Mouse (Mus musculus): ENCODE results near the gene Bcar3.

Bcar3 gene

GRCm38 (mm10) chr3:122485699-122486098, 191.8 kb downstream of the Bcar3 start:
- DNase-seq: no peak

- no peak for DNase-seq
These were observed 192.3 kb downstream of the Bcar3 start for GRCm38 (mm10) chr3:122486193-122486592.

- no peak for DNase-seq
These were observed 194.3 kb downstream of the Bcar3 start for GRCm38 (mm10) chr3:122488051-122488754.

- no peak for DNase-seq
These were observed 196.6 kb downstream of the Bcar3 start for GRCm38 (mm10) chr3:122490574-122490973.

DNA sequence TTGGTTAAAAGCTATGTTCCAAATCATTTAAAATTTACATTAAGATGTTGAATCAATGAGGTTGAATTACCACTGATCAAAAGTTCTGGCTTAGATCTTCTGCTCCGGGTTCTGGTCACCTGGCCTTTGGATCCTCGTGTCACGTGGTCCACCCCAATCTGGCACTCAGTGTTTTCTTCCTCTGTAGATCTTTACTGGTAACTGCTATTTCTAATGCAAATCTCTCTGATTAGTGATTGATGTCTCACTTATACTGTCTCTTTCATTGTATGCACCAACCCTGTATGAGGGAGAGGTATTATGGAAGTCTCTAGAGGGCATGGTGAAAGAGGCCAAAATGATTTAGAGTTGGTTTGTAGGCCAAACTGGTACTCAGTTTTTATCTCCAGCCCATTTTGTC, 198.1 kb downstream of the Bcar3 start:
- no peak for DNase-seq

- DNase-seq: no peak
These were observed 199.1 kb downstream of the Bcar3 start for GRCm38 (mm10) chr3:122492872-122493615.

DNA sequence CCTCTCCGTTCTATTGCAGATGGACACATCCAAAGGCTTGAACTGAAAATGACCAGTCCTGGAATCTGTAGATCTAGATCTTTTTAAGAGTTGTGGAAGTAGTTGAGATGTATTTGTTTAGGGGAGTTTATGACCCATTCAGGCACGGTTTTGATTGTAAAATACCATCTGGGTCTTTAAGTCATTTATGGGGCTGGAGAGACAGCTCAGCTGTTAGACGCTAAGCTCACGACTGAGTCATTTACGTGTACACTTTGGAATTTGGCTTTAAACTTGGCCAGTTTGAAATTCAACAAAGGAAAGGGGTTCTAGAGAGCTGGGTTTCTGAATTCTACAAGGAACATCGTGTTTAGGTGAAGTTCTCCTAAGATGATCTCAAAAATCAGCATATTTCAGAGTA, 200.8 kb downstream of the Bcar3 start:
- DNase-seq: no peak

- peak; percentile 43 for DNase-seq
These were observed 203.9 kb downstream of the Bcar3 start for GRCm38 (mm10) chr3:122497871-122498270.

GRCm38 (mm10) chr3:122498528-122498927, 204.6 kb downstream of the Bcar3 start:
- no peak for DNase-seq

- DNase-seq: no peak
These were observed 205.7 kb downstream of the Bcar3 start for GRCm38 (mm10) chr3:122499647-122500046.

DNA sequence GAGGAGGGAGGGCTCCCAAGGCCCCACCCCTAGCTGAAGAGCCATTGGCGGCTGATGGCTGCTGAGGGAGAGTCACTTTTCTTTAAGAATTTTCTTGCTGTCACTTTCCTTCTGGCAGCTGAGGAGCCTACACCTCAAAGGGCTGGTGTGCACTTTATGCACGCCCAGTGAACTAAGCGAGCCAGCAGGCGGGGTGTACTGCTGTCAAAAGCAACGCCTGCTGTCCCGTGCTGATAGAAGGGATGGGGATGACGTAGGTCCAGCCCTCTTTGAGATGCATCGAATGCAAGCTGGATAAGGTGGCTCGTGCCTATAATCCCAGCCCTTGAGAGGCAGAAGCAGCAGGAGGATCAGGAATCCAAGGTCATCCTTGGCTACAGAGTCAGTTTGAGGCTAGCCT, 207.0 kb downstream of the Bcar3 start:
- DNase-seq: no peak

GRCm38 (mm10) chr3:122506343-122506916, 212.5 kb downstream of the Bcar3 start:
- no peak for DNase-seq

GRCm38 (mm10) chr3:122507826-122508225, 213.9 kb downstream of the Bcar3 start:
- no peak for DNase-seq

GRCm38 (mm10) chr3:122509084-122509483, 215.1 kb downstream of the Bcar3 start:
- DNase-seq: peak; percentile 79

DNA sequence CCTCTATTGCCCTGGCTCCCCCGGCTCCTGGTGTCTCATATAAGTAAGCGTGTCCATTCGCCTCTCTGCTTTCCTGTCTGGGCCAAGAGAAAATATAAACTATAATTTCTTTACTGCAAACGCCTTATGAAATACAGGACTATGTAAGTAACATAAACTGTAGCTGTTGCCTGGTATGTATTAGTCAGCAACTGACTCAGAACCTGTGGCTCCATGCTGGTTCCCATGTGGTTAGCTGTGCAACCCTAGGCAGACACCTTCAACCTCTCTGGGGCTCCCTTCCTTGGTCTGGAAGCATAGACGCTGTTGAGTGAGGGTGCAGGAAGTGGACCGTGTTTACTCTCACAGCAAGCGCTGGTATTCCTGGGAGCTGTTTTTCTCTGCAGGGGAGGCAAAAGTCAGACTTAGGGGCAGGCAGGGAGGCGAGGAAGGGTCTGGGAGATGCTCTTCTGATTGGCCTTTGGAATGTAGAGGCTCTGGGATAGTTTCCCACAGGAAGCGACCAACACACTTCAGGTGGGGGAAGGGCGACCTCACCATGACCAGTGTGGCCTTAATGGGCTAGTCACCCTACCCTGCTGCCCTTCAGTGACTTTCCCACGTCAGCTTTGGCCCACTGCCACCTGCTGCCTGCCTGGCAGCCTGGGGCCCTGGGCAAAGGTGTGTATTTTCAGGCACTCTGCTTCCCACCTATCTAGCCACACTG, 215.8 kb downstream of the Bcar3 start:
- peak; percentile 97 for DNase-seq

DNA sequence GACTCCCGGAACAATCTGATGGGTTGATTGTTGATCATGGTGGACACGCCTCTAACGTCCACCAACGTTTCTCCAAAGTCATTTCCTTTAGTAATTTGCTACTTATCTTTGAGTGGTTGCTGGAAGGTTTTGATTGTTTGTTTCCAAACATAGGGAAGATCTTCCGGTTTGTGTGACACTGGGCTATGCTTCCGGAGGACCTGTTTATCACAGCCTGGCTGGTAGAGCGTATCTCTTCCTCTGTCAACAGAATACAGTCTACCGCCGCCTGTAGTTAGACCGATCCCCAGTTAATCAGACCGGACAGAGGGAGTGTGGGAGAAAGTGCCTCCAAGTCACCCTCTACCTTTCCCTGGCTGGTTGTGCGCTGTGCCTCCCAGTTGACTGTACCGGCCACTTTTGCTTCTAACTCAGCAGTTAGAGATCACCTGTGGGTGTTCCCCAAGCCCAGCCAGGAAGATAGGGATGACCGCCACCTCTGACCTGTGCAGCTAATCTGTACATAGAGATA, 216.4 kb downstream of the Bcar3 start:
- DNase-seq: no peak

GRCm38 (mm10) chr3:122510932-122511331, 217.0 kb downstream of the Bcar3 start:
- peak; percentile 74 for DNase-seq

GRCm38 (mm10) chr3:122511721-122512619, 218.0 kb downstream of the Bcar3 start:
- peak; percentile 86 for DNase-seq

GRCm38 (mm10) chr3:122512725-122513375, 218.9 kb downstream of the Bcar3 start:
- peak; percentile 69 for DNase-seq

DNA sequence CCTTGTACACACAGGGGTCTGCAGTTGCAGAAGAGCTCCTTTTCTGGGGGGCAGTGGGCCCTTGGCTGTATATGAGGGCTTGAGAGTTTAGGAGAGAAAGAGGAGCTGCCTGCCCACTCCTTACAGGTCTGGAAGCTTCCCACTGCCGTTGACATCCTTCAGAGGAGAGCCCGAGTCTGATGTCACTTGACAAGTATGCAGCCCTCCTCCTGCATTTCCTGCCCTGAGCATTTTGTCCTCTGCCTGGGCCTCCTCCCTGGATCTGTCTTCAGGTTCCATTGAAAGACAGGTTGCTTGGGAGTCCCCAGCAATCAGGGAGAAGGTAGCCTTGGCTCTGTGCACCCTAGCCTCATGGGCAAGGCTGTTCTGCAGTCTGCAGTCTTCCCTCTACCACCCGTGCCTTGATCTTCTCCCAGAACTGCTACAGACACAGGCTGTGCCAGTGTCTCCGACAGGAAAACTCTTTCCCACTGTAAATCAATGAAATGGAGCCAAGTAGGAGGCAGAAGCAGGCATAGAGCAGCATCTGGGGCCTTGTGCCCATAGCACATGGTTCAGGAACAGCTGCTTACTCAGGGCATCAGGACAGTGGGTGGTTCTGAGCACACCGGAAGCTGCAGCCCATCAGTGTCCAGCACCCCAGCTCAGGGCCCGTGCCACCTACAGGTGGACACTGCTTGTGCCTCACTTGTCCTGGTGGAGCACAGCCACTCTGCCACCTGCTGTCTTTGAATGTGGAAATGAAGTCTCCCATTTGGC, 221.8 kb downstream of the Bcar3 start:
- DNase-seq: no peak

- no peak for DNase-seq
These were observed 222.4 kb downstream of the Bcar3 start for GRCm38 (mm10) chr3:122516327-122516695.

Measured in kidney, adult 9 months (tissue).